Mouse (Mus musculus): ENCODE results near the gene Etaa1.

DNA sequence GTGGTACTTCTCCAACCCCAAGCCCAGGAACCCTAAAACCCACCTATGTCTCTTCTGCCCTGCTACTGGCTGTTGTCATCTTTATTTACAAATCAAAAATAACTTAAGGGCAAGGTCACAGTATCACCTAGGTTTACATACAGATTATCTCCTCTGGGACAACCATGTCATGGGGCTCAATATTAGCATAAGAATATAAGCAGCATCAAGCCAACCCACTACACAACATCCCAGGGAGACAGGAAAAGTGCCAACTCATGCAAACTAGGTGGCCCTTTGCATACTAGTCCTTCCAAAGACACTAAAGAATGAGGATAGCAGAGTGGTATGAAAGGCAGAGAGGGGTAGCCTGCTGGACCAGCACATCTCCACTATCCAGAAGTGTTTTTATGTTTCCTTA, 15.7 kb downstream of the Etaa1 start:
- TF ChIP-seq CTCF (IDR thresholded peaks at IDR 0.05) = no peak
- TF ChIP-seq POLR2A (IDR thresholded peaks at IDR 0.05; ENCODE audit: insufficient read depth, low read depth, low read length) = no peak
